Mouse (Mus musculus) cerebellum, postnatal 4 days (tissue): ENCODE results near the gene Mettl26.

Experiments used
- DNase-seq, 2 experiments: peaks; one replicate each; pipeline ENCODE4 v3.0.0; 2022; ENCODE audit warnings: low spot score in 2 of 2, mixed read lengths in 1 of 2

The Mettl26 gene

GRCm38 (mm10) chr17:25883824-25884223 lies 8.9 kb downstream of the Mettl26 start:
- no peak for DNase-seq

- no peak for DNase-seq
Observed at GRCm38 (mm10) chr17:25885636-25886035, 10.8 kb downstream of the Mettl26 start.

GRCm38 (mm10) chr17:25886806-25887205 lies 11.9 kb downstream of the Mettl26 start:
- DNase-seq, result no peak

DNA sequence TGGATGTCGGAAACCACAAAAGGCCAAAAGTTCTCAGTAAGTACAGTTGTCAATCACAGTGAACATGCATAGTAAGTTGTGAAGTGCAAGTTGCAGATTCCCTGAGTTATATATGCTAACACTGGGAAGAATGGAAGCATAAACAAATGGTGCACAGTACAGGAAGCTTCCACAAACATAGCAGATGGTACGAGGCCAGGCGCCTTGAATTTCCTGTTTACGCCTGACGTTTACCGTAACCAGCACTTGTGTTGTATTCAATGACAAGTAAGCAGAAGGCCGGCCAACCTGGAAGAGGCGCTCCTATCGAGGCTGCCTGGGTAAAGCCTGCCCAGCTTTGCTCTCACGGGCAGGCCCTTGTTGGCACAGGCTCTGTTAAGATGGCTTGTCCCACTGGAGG lies 12.6 kb downstream of the Mettl26 start:
- no peak for DNase-seq

DNA sequence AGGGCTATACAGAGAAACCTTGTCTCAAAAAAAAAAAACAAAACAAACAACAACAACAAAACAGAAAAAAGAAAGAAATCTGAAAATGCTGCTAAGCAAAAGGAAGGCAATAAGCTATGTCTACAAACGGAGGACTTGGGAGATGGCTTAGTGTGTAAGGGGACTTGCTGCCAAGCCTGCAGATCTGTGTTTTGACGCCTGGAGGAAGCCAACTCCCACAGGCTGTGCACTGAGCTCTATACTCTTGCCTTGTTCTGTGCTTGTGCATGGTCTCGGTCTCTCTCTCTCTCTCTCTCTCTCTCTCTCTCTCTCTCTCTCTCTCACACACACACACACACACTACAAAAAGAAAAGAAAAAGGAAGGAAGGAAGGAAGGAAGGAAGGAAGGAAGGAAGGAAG lies 14.0 kb downstream of the Mettl26 start:
- no peak for DNase-seq

- peak; percentile 57 to 74 for DNase-seq
Observed at GRCm38 (mm10) chr17:25893975-25894617, 19.2 kb downstream of the Mettl26 start.

- no peak for DNase-seq
Observed at GRCm38 (mm10) chr17:25895415-25895814, 20.5 kb downstream of the Mettl26 start.

- no peak for DNase-seq
Observed at GRCm38 (mm10) chr17:25895891-25896290, 21.0 kb downstream of the Mettl26 start.

DNA sequence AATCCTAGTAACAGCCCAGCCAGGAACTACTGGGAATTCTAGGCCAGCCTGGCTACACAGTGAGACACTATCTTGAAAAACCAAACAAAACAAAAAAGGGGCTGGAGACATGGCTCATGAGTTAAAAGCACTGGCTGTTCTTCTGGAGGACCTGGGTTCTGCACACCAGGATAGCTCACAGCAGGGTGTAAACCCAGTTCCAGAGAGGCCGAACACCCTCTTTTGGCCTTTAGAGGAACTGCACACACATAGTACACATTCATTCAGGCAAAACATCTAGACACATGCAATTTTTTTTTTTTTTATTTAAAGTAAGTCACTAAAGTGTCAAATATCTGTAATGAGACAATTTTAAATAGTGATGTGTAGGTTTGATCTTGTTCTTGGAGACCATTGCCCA lies 25.3 kb downstream of the Mettl26 start:
- DNase-seq, result no peak

DNA sequence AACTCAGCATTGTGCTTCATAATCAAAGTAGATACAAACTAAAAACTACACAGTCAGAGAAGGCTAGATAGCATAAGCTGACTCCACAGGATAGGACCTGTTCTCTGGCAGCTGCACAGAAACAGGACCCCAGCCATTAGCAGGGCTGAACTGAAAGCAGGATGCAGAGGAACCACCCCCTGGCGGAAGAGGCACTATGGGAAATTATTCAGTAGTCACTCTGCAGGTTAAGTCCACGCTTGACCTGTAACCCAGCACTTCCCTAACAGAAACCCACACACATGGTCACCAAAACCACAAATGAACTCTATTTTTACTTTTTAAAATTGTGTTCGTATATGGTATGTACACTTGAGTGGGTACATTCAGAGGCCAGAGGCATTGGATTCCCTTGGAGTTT lies 28.2 kb downstream of the Mettl26 start:
- no peak for DNase-seq

- DNase-seq, result no peak
Observed at GRCm38 (mm10) chr17:25907640-25908039, 32.8 kb downstream of the Mettl26 start.

DNA sequence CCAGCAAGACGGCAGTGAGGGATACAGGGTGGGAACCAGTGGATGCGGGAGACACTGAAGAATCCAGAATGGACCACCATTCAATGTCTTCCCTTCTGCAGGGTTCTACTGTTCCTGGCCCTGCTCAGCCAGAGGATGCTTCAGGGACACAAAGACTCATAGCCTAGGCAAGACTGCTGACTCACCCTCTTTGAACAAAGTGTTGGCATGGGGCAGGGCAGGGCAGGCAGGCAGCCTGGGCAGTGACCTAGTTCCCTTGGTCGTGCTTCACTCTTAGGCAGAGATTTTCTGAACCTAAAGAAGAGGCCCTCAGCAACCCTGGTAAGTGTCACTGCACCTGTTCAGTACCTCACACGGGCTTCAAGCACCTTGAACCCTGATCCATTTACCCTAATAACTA lies 36.9 kb downstream of the Mettl26 start:
- DNase-seq, result no peak

GRCm38 (mm10) chr17:25913186-25913876 lies 38.5 kb downstream of the Mettl26 start:
- no peak for DNase-seq

DNA sequence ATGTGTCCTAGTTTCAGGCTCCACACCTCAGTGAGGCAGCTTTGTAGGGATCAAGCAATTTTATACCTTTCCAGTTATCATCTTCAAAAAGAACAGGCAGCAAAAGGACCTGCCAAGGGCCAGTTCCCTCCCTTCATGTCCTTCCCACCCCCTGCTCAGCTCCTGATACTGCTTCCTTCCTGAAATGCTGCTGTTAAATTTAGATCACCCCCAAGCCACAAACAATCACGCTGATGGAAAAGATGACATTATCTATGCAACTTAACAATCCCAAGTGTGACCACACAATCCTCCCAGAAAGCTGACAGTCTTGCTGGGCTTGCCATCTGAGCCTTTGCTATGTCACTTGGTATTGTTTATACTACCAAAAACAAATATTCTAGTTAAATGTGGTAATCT lies 39.0 kb downstream of the Mettl26 start:
- no peak for DNase-seq

DNA sequence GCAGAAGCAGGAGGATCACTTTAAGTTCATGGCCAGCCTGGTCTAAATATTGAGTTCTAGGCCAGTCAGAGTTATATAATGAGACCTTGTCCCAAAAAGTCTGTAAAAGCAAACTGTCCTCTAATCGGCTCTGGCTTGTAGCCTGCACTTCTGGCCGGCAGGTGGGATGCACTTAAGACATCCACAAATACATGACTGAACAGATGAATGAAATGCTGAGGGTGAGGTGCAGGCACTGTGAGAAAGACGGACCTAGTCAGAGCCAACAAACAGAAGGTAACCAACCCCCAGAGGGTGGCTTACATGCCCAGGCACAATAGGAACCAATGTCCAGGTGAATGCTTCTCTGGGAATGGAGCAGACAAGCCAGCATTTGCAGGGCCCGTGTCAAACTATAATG lies 39.4 kb downstream of the Mettl26 start:
- DNase-seq, result no peak

GRCm38 (mm10) chr17:25916931-25917647 lies 42.2 kb downstream of the Mettl26 start:
- no peak for DNase-seq

DNA sequence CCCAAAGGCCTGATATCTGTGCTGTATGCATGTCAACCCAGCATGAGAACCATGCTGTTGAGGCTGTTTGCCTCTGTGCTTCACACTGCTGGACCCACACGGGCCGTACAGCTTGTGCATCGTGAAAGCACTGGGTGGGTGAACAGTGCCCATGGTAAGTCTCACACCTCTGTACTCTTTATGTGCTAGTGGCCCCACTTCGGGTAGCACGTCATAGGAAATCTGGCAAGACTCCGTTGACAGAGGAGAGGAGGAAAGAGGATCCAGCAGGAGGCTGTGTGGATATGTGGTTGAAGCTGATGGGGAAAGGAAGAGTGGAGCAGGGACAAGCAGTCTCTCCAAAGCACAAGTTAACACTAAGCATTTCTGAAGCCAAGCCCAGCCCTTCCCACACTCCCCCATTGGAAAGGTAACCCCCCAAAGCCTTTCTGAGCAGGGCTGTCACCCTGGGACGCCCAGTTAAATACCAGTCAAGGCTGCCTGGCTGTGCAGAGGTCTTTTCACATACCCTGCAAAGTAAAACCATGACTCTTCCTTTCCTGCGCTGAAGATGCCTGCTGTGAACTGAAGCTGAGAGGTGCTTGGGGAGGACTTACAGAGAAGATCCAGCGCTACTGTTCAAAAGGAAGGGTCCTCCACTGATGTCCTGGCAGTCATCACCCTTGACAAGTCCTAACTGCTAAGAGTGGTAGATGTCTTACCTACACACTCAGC lies 43.3 kb downstream of the Mettl26 start:
- DNase-seq, result no peak

DNA sequence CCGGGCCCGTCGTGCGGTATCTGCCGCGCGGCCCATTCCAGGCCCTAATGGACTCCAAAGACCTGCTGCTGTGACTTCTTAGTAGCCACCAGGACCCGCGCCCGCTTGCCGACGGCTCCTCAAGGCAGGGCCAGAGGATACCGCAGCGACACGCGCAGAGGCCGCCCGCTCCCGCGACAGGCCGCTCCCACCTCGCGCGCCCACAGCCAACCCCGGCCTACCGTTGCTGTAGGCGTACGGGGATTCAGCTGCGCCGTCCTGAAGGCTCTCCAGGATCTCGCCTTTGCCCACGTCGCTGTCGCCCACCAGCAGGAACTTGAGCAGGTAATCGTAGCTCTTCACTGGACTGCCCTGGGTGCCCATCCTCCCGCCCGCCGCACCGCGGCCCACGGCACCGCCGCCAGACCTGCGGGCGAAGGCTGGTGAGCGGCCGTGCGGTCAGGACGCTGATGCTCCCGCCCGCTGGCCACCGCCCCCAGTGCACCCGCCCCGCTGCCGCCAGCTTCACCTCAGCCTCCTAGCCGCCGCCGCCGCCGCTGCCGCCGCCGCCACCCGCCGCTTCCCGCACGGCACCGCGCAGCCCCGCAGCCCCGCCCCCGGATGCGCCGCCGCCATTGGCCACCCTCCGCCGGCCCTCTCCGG lies 44.4 kb downstream of the Mettl26 start, which contains the start of gene Rab40c:
Gene Rab40c, minus strand, starts transcription at position 584 of the 642 bp plus-strand sequence.
- no peak for DNase-seq

DNA sequence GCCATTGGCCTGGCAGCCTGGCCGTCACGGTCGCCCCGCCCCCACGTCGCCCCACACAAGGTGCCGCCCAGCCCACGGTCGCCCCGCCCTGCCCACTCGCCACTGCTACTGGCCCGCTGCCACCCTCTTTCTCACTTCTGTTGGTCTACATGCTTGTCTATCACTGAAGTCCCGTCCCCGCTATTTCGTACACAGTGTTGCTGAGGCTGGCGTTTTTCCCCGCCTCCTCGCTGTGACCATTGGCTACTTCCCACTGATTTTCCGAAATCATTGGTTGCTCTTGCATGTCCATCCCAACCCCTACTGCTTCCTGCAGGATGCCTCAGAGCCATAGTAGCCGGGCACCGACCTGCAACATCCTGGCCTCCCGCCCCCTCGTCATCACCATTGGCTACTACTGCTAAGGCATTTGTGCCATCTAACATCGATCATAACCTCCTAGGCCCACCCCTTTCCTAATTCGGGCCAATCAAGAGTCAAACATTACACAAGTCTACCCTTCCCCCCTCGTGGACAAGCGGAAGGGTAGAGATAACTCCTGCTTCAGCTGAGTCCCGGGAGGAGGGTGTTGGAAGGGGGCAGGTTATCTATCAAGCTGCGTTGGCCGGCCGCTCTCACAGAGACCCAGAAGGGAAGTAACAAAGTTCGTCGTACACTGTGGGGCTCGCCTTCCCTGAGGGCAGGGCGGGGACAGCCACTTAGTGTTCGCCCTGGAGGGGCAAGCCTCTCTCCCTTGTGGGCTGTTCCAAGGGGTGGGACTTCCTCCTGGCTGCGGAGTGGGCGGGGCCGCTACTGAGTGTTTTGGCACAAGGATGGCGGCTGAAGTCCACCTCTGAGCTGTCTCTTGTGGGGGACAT lies 45.1 kb downstream of the Mettl26 start:
- DNase-seq, result peak; percentile 100

DNA sequence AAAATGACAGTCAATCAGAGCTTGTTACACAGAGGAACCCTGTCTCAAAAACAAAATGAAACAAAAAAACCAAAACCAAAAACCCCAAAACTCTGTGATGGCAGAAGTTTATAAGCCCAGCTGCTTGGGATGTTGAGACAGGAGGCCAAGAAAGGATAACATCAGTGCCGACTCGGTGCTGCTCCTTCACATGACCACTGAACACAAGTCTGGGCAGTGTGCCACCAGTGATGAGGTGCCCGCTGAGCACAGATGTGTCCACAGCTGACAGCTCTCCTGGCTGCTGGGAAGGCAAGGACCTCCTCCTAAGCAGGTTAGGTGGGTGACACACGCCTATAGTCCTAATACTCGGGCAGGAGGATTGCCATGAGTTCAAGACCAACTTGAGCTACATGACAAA lies 47.2 kb downstream of the Mettl26 start:
- DNase-seq, result no peak

DNA sequence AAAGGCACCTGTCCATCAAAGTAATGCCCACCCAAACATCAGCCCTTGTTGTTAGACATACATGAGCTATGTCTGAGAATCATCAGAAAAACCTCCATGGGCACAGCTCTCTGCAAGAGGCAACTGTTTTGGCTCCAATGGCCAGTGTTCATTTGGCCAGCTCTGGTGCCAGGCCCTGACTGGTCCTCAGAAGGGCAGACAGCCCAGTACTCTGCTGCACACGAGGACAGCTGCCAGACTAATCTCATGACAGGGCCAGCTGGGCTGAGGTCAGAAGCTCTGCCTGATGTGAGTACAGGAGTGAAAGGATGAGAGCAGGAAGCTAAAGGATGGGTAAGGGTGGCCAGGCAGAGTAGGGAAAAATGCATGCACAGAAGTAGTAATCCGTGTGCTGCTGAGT lies 50.5 kb downstream of the Mettl26 start:
- peak in 1 of 2 experiments; percentile 50 for DNase-seq
